Mouse (Mus musculus): Measurements from ENCODE around the gene Lrrc7.

GRCm38 (mm10) chr3:158559691-158560650 lies 2.0 kb downstream of the Lrrc7 start:
- no peak for TF ChIP-seq USF1 (IDR thresholded peaks at IDR 0.05; ENCODE audit: low read depth)
- TF ChIP-seq TCF3 (IDR thresholded peaks at IDR 0.05; ENCODE audit: insufficient read length, low read depth) = no peak
- TF ChIP-seq POLR2A (IDR thresholded peaks at IDR 0.05; ENCODE audit: insufficient read length, low read depth) = no peak
- TF ChIP-seq SRF (IDR thresholded peaks at IDR 0.05; ENCODE audit: control insufficient read depth, insufficient read length, low read depth) = no peak
- no peak for TF ChIP-seq MYOD1 (IDR thresholded peaks at IDR 0.05; ENCODE audit: control insufficient read depth in 1 of 3, insufficient read length in 2 of 3, low read depth in 2 of 3)
- TF ChIP-seq POLR2AphosphoS2 (IDR thresholded peaks at IDR 0.05; ENCODE audit: insufficient read length, low read depth) = no peak
- no peak for TF ChIP-seq TCF12 (IDR thresholded peaks at IDR 0.05; ENCODE audit: insufficient read depth, poor library complexity, severe bottlenecking)
- no peak for TF ChIP-seq MYOG (IDR thresholded peaks at IDR 0.05; ENCODE audit: control insufficient read depth in 1 of 3, insufficient read depth in 1 of 3, insufficient read length in 2 of 3, low read depth in 2 of 3)
- no peak for TF ChIP-seq MAX (IDR thresholded peaks at IDR 0.05; ENCODE audit: low read depth)
